Mouse (Mus musculus): ENCODE results near the gene Ly6g6d. TPM values are rescaled to one million over a fixed set of nuclear protein-coding genes. Genes with fewer than 3 reads are reported as not detected.
"Not testable (repeated sequence)": the region's sequence is repeated elsewhere in the genome, so short reads cannot be mapped to it uniquely, and the experiment has no call there.

Ly6g6d gene
- polyA plus RNA-seq, 1 experiment from 2014 or later: 0.72 TPM

- Histone ChIP-seq H3K27ac (replicated peaks; ENCODE audit: low read depth, low read length) (peak overlapping the region; percentile 63), H3K4me1 (ENCODE audit: control insufficient read depth, insufficient read depth, low read length) (peaks cover 20% of the 10 kb centered on the region), H3K4me3 (ENCODE audit: low read depth, low read length) (peak overlapping the region; percentile 54), H3K27me3 (ENCODE audit: control insufficient read depth, insufficient read depth, low read length) (no peaks in the 10 kb centered on the region), H3K9me3 (ENCODE audit: control insufficient read depth, low read length) (no peaks in the 10 kb centered on the region), H3K9ac (ENCODE audit: low read length) (peak overlapping the region; percentile 87), H3K4me2 (ENCODE audit: low read depth, severe bottlenecking) (peak overlapping the region; percentile 99), H3K36me3 (ENCODE audit: control insufficient read depth, insufficient read depth, low read length) (no peaks in the 10 kb centered on the region)
- DNase-seq (ENCODE audit: low spot score) (no peak), ATAC-seq (ENCODE audit: insufficient number of reproducible peaks, low FRiP score, low TSS enrichment, low read depth) (0 out of 2 replicates have a peak, but pooled peaks have one; percentile 2)
- WGBS: 7% methylated on average over 48 of the region's 48 CpGs
These were observed 31.8 kb downstream of the Ly6g6d start for GRCm38 (mm10) chr17:35045807-35046680.

- DNase-seq (ENCODE audit: low spot score): no peak
- peak overlapping the region; percentile 54 for H3K4me3 ChIP-seq (ENCODE audit: low read depth, low read length)
- H3K9ac ChIP-seq (ENCODE audit: low read length): peak overlapping the region; percentile 12
- H3K36me3 ChIP-seq (ENCODE audit: control insufficient read depth, insufficient read depth, low read length): no peaks in the 10 kb centered on the region
- H3K27me3 ChIP-seq (ENCODE audit: control insufficient read depth, insufficient read depth, low read length): no peaks in the 10 kb centered on the region
- H3K27ac ChIP-seq (replicated peaks; ENCODE audit: low read depth, low read length): no peak overlapping the region
- 79% methylated on average over 7 of the region's 7 CpGs for WGBS
- peaks cover 20% of the 10 kb centered on the region for H3K4me1 ChIP-seq (ENCODE audit: control insufficient read depth, insufficient read depth, low read length)
- ATAC-seq (ENCODE audit: insufficient number of reproducible peaks, low FRiP score, low TSS enrichment, low read depth): no peak
- H3K9me3 ChIP-seq (ENCODE audit: control insufficient read depth, low read length): no peaks in the 10 kb centered on the region
- peak overlapping the region; percentile 99 for H3K4me2 ChIP-seq (ENCODE audit: low read depth, severe bottlenecking)
These were observed 32.7 kb downstream of the Ly6g6d start for GRCm38 (mm10) chr17:35044904-35045806.

GRCm38 (mm10) chr17:35043794-35044193 is 34.1 kb downstream of the Ly6g6d start:
- no peak overlapping the region for H3K4me3 ChIP-seq (ENCODE audit: low read depth, low read length)
- no peak for ATAC-seq (ENCODE audit: insufficient number of reproducible peaks, low FRiP score, low TSS enrichment, low read depth)

GRCm38 (mm10) chr17:35039121-35039873 is 38.6 kb downstream of the Ly6g6d start:
- Histone ChIP-seq H3K36me3 (ENCODE audit: control insufficient read depth, insufficient read depth, low read length) (no peaks in the 10 kb centered on the region), H3K9ac (ENCODE audit: low read length) (no peak overlapping the region), H3K4me3 (ENCODE audit: low read depth, low read length) (no peak overlapping the region), H3K4me2 (ENCODE audit: low read depth, severe bottlenecking) (no peak overlapping the region), H3K27ac (replicated peaks; ENCODE audit: low read depth, low read length) (no peak overlapping the region), H3K27me3 (ENCODE audit: control insufficient read depth, insufficient read depth, low read length) (no peaks in the 10 kb centered on the region), H3K9me3 (ENCODE audit: control insufficient read depth, low read length) (no peaks in the 10 kb centered on the region), H3K4me1 (ENCODE audit: control insufficient read depth, insufficient read depth, low read length) (no peaks in the 10 kb centered on the region)
- no peak for DNase-seq (ENCODE audit: low spot score)
- no peak for ATAC-seq (ENCODE audit: insufficient number of reproducible peaks, low FRiP score, low TSS enrichment, low read depth)
- WGBS: 83% methylated on average over 11 of the region's 11 CpGs

More at GRCm38 (mm10) chr17:35043794-35044193, 34.1 kb downstream of the Ly6g6d start:
- no peaks in the 10 kb centered on the region for H3K27me3 ChIP-seq (ENCODE audit: control insufficient read depth, insufficient read depth, low read length)
- H3K9ac ChIP-seq (ENCODE audit: low read length): no peak overlapping the region
- H3K36me3 ChIP-seq (ENCODE audit: control insufficient read depth, insufficient read depth, low read length): no peaks in the 10 kb centered on the region
- H3K4me1 ChIP-seq (ENCODE audit: control insufficient read depth, insufficient read depth, low read length): peaks cover 11% of the 10 kb centered on the region
- H3K4me2 ChIP-seq (ENCODE audit: low read depth, severe bottlenecking): no peak overlapping the region
- no peaks in the 10 kb centered on the region for H3K9me3 ChIP-seq (ENCODE audit: control insufficient read depth, low read length)
- H3K27ac ChIP-seq (replicated peaks; ENCODE audit: low read depth, low read length): no peak overlapping the region
- DNase-seq (ENCODE audit: low spot score): no peak
- 90% methylated on average over 4 of the region's 4 CpGs for WGBS

- no peak for DNase-seq (ENCODE audit: low spot score)
- Histone ChIP-seq H3K36me3 (ENCODE audit: control insufficient read depth, insufficient read depth, low read length) (no peaks in the 10 kb centered on the region), H3K27ac (replicated peaks; ENCODE audit: low read depth, low read length) (no peak overlapping the region), H3K9ac (ENCODE audit: low read length) (no peak overlapping the region), H3K4me3 (ENCODE audit: low read depth, low read length) (no peak overlapping the region), H3K9me3 (ENCODE audit: control insufficient read depth, low read length) (no peaks in the 10 kb centered on the region), H3K27me3 (ENCODE audit: control insufficient read depth, insufficient read depth, low read length) (no peaks in the 10 kb centered on the region), H3K4me2 (ENCODE audit: low read depth, severe bottlenecking) (no peak overlapping the region), H3K4me1 (ENCODE audit: control insufficient read depth, insufficient read depth, low read length) (no peaks in the 10 kb centered on the region; the same call in 1 of the 2 replicates)
- 77% methylated on average over 6 of the region's 6 CpGs for WGBS
- no peak for ATAC-seq (ENCODE audit: insufficient number of reproducible peaks, low FRiP score, low TSS enrichment, low read depth)
These were observed 43.0 kb downstream of the Ly6g6d start for GRCm38 (mm10) chr17:35034896-35035295.

- not testable (repeated sequence) for ATAC-seq (ENCODE audit: insufficient number of reproducible peaks, low FRiP score, low TSS enrichment, low read depth); H3K27me3 ChIP-seq (ENCODE audit: control insufficient read depth, insufficient read depth, low read length); H3K9me3 ChIP-seq (ENCODE audit: control insufficient read depth, low read length); H3K4me3 ChIP-seq (ENCODE audit: low read depth, low read length); H3K4me2 ChIP-seq (ENCODE audit: low read depth, severe bottlenecking); H3K9ac ChIP-seq (ENCODE audit: low read length); H3K27ac ChIP-seq (replicated peaks; ENCODE audit: low read depth, low read length); H3K4me1 ChIP-seq (ENCODE audit: control insufficient read depth, insufficient read depth, low read length); H3K36me3 ChIP-seq (ENCODE audit: control insufficient read depth, insufficient read depth, low read length); DNase-seq (ENCODE audit: low spot score)
- WGBS: 76% methylated on average over 1 of the region's 1 CpGs
These were observed 44.2 kb downstream of the Ly6g6d start for GRCm38 (mm10) chr17:35033703-35034102.

- ATAC-seq (ENCODE audit: insufficient number of reproducible peaks, low FRiP score, low TSS enrichment, low read depth) (no peak), DNase-seq (ENCODE audit: low spot score) (no peak)
- Histone ChIP-seq H3K4me2 (ENCODE audit: low read depth, severe bottlenecking) (no peak overlapping the region; the same call in 1 of the 2 replicates), H3K27ac (replicated peaks; ENCODE audit: low read depth, low read length) (no peak overlapping the region), H3K4me1 (ENCODE audit: control insufficient read depth, insufficient read depth, low read length) (peaks cover 5% of the 10 kb centered on the region), H3K4me3 (ENCODE audit: low read depth, low read length) (no peak overlapping the region), H3K36me3 (ENCODE audit: control insufficient read depth, insufficient read depth, low read length) (no peaks in the 10 kb centered on the region), H3K9ac (ENCODE audit: low read length) (no peak overlapping the region), H3K9me3 (ENCODE audit: control insufficient read depth, low read length) (no peaks in the 10 kb centered on the region), H3K27me3 (ENCODE audit: control insufficient read depth, insufficient read depth, low read length) (no peaks in the 10 kb centered on the region)
- WGBS: 73% methylated on average over 8 of the region's 8 CpGs
These were observed 45.5 kb downstream of the Ly6g6d start for GRCm38 (mm10) chr17:35032323-35032870.
